Mouse (Mus musculus): Measurements from ENCODE around the gene Olfml2b. TPM values are rescaled to one million over a fixed set of nuclear protein-coding genes. Genes with fewer than 3 reads are reported as not detected.

Gene Olfml2b
- polyA plus RNA-seq (2014; fragmentation: Nextera tagmentation; extraction: Ambion mirVana), result 13.8 and 14.7 TPM in 2 replicates

GRCm38 (mm10) chr1:170644255-170645205 lies at the start of gene Olfml2b:
Gene Olfml2b, plus strand, starts transcription at chr1:170644532.
- ATAC-seq (ENCODE audit: insufficient number of reproducible peaks, low FRiP score, low TSS enrichment, low read depth), result peak; percentile 94
- Histone ChIP-seq H3K4me1 (ENCODE audit: control insufficient read depth, insufficient read depth, low read length) (peaks cover 2% of the 10 kb centered on the region; the same call in 1 of the 2 replicates), H3K9me3 (ENCODE audit: control insufficient read depth, low read length) (no peaks in the 10 kb centered on the region), H3K4me3 (ENCODE audit: low read depth, low read length) (peak within 1 kb of the TSS; percentile 47), H3K36me3 (ENCODE audit: control insufficient read depth, insufficient read depth, low read length) (no peaks in the 10 kb centered on the region), H3K4me2 (ENCODE audit: low read depth, severe bottlenecking) (peak within 1 kb of the TSS; percentile 79), H3K9ac (ENCODE audit: low read length) (peak within 1 kb of the TSS; percentile 77), H3K27ac (replicated peaks; ENCODE audit: low read depth, low read length) (no peak within 1 kb of the TSS), H3K27me3 (ENCODE audit: control insufficient read depth, insufficient read depth, low read length) (no peaks in the 10 kb centered on the region)
- DNase-seq (ENCODE audit: low spot score), result peak; percentile 83
- WGBS, result 15% methylated on average over 50 of the region's 51 CpGs

DNA sequence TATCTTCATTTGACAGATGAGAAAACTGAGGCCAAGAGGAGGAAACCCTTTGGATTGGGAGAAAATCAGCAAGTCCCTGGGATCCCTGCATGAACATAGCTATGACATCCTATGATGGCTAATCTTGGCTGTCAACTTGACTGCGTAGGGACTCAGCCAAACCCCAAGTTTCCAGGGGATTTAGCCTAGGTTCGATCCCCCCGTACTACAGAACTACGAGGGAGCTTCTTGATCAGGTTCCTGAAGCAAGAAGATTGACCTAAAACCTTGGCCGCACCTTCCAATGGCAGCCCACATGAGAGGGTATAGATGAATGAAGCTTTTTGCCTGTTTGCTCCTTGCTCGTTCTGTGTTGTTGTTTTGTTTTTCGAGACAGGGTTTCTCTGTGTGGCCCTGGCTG lies 49.8 kb upstream of the Olfml2b start:
- H3K9me3 ChIP-seq (ENCODE audit: control insufficient read depth, low read length), result no peaks in the 10 kb centered on the region
- H3K27ac ChIP-seq (replicated peaks; ENCODE audit: low read depth, low read length), result no peak overlapping the region
- no peaks in the 10 kb centered on the region for H3K36me3 ChIP-seq (ENCODE audit: control insufficient read depth, insufficient read depth, low read length)
- DNase-seq (ENCODE audit: low spot score) (no peak), ATAC-seq (ENCODE audit: insufficient number of reproducible peaks, low FRiP score, low TSS enrichment, low read depth) (no peak)
- no peaks in the 10 kb centered on the region for H3K4me1 ChIP-seq (ENCODE audit: control insufficient read depth, insufficient read depth, low read length)
- H3K9ac ChIP-seq (ENCODE audit: low read length), result no peak overlapping the region
- H3K27me3 ChIP-seq (ENCODE audit: control insufficient read depth, insufficient read depth, low read length), result no peaks in the 10 kb centered on the region
- 94% methylated on average over 7 of the region's 7 CpGs for WGBS
- no peak overlapping the region for H3K4me3 ChIP-seq (ENCODE audit: low read depth, low read length)
- no peak overlapping the region for H3K4me2 ChIP-seq (ENCODE audit: low read depth, severe bottlenecking)

DNA sequence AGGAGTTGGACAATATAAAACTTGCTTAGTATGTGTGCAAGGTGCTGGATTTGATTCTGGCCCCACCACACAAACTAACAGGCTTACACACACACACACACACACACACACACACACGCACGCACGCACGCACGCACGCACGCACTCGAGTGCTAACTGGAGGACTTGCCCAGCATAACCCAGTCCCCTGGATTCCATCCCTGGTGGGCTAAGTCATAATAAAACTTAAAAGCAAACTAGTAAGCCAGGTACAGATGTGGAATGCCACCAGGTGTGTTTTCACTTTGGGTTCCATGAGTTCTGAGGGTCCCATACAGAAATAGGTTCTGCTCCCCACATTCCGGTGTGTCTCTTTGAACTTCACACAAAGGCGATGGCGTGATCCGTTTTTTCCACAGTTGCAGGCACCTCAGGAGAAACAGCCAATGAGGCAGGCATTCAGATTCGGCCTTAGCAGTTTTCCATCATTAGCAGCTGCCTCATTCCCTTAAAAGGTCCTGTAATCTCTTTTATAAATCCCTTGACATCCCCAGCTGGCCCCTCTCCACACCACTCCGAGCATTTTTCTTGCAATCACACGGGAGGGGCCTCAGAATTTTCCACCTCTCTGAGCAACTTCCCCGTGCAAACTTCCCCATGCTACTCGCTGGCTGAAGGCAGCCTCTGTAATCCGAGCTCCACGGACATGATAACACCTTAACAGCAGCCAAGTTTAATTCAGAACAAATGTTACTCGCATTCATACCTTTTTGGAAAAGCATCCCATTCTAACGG lies 38.9 kb upstream of the Olfml2b start:
- WGBS, result 44% methylated on average over 21 of the region's 21 CpGs
- H3K9me3 ChIP-seq (ENCODE audit: control insufficient read depth, low read length), result no peaks in the 10 kb centered on the region
- peak; percentile 35 for DNase-seq (ENCODE audit: low spot score)
- peaks cover 4% of the 10 kb centered on the region; the same call in 1 of the 2 replicates for H3K4me1 ChIP-seq (ENCODE audit: control insufficient read depth, insufficient read depth, low read length)
- ATAC-seq (ENCODE audit: insufficient number of reproducible peaks, low FRiP score, low TSS enrichment, low read depth), result no peak
- H3K27ac ChIP-seq (replicated peaks; ENCODE audit: low read depth, low read length), result no peak overlapping the region; the same call in 1 of the 2 replicates
- H3K4me2 ChIP-seq (ENCODE audit: low read depth, severe bottlenecking), result no peak overlapping the region
- no peaks in the 10 kb centered on the region for H3K27me3 ChIP-seq (ENCODE audit: control insufficient read depth, insufficient read depth, low read length)
- H3K9ac ChIP-seq (ENCODE audit: low read length), result no peak overlapping the region
- H3K36me3 ChIP-seq (ENCODE audit: control insufficient read depth, insufficient read depth, low read length), result no peaks in the 10 kb centered on the region
- H3K4me3 ChIP-seq (ENCODE audit: low read depth, low read length), result no peak overlapping the region

DNA sequence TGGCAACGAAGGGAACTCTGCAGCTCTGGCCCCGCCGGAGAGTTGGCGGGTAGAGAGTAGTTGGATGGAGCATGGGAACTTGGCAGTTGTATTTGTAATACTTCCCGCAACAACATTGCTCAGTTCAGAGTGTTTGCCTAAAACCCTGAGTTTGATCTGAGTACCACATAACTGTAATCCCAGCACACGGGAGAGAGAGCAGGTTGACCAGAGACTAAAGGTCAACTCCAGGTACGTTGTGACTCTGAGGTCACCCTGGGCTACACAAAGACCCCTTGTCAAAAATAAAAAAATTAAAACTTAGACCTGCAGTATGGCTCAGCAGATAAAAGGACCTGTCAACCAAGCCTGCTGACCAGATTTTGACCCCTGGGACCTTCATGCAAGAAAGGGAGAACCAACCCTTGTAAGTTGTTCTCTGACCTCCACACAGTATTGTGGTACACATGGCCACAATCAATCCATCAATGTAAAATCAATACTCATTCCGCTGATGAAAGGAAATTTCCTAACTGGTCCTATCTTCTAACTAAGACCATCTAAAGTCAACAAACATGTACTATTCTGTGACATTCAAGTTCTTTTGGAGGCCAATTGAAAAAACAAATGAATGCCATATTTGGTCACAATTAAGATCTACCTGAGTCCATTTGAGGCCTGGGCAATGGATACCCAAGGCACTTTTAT lies 37.0 kb upstream of the Olfml2b start:
- no peak for ATAC-seq (ENCODE audit: insufficient number of reproducible peaks, low FRiP score, low TSS enrichment, low read depth)

GRCm38 (mm10) chr1:170608461-170609071 lies 35.8 kb upstream of the Olfml2b start:
- no peaks in the 10 kb centered on the region for H3K9me3 ChIP-seq (ENCODE audit: control insufficient read depth, low read length)
- H3K27ac ChIP-seq (replicated peaks; ENCODE audit: low read depth, low read length), result no peak overlapping the region
- peaks cover 4% of the 10 kb centered on the region; the same call in 1 of the 2 replicates for H3K4me1 ChIP-seq (ENCODE audit: control insufficient read depth, insufficient read depth, low read length)
- H3K4me2 ChIP-seq (ENCODE audit: low read depth, severe bottlenecking), result no peak overlapping the region
- WGBS, result 90% methylated on average over 3 of the region's 3 CpGs
- H3K4me3 ChIP-seq (ENCODE audit: low read depth, low read length), result no peak overlapping the region
- no peaks in the 10 kb centered on the region for H3K27me3 ChIP-seq (ENCODE audit: control insufficient read depth, insufficient read depth, low read length)
- no peak for ATAC-seq (ENCODE audit: insufficient number of reproducible peaks, low FRiP score, low TSS enrichment, low read depth)
- no peak for DNase-seq (ENCODE audit: low spot score)
- no peak overlapping the region for H3K9ac ChIP-seq (ENCODE audit: low read length)
- H3K36me3 ChIP-seq (ENCODE audit: control insufficient read depth, insufficient read depth, low read length), result no peaks in the 10 kb centered on the region

More for the DNA sequence above, 37.0 kb upstream of the Olfml2b start:
- Histone ChIP-seq H3K4me1 (ENCODE audit: control insufficient read depth, insufficient read depth, low read length) (peaks cover 4% of the 10 kb centered on the region; the same call in 1 of the 2 replicates), H3K9me3 (ENCODE audit: control insufficient read depth, low read length) (no peaks in the 10 kb centered on the region), H3K9ac (ENCODE audit: low read length) (no peak overlapping the region), H3K36me3 (ENCODE audit: control insufficient read depth, insufficient read depth, low read length) (no peaks in the 10 kb centered on the region), H3K27me3 (ENCODE audit: control insufficient read depth, insufficient read depth, low read length) (no peaks in the 10 kb centered on the region), H3K4me2 (ENCODE audit: low read depth, severe bottlenecking) (no peak overlapping the region), H3K4me3 (ENCODE audit: low read depth, low read length) (no peak overlapping the region), H3K27ac (replicated peaks; ENCODE audit: low read depth, low read length) (no peak overlapping the region)
- 94% methylated on average over 8 of the region's 8 CpGs for WGBS
- DNase-seq (ENCODE audit: low spot score), result no peak

DNA sequence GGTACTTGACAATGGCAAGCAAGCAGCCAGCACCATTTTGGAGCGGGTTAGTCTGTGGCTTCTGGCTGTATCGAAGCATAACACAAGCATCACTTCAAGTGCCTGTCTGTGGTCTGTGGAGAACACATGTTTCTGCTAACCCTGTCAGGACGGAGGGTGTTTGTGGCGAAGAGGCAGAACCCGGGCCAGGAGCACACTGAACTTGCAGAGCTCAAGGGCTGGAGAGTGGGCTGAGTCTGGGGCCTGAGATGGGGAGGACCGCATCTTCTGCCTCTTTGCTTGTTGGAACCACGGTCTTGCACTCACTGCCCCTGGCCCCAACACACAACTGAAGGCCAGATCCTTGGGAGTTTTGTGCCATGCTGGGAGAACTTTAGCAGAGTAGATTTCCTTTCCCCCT lies 34.5 kb upstream of the Olfml2b start:
- Histone ChIP-seq H3K9me3 (ENCODE audit: control insufficient read depth, low read length) (no peaks in the 10 kb centered on the region), H3K9ac (ENCODE audit: low read length) (no peak overlapping the region), H3K36me3 (ENCODE audit: control insufficient read depth, insufficient read depth, low read length) (no peaks in the 10 kb centered on the region), H3K4me1 (ENCODE audit: control insufficient read depth, insufficient read depth, low read length) (peaks cover 3% of the 10 kb centered on the region; the same call in 1 of the 2 replicates), H3K27me3 (ENCODE audit: control insufficient read depth, insufficient read depth, low read length) (no peaks in the 10 kb centered on the region), H3K4me3 (ENCODE audit: low read depth, low read length) (no peak overlapping the region), H3K4me2 (ENCODE audit: low read depth, severe bottlenecking) (no peak overlapping the region), H3K27ac (replicated peaks; ENCODE audit: low read depth, low read length) (no peak overlapping the region)
- ATAC-seq (ENCODE audit: insufficient number of reproducible peaks, low FRiP score, low TSS enrichment, low read depth) (no peak), DNase-seq (ENCODE audit: low spot score) (peak; percentile 30)
- WGBS, result 71% methylated on average over 7 of the region's 7 CpGs

DNA sequence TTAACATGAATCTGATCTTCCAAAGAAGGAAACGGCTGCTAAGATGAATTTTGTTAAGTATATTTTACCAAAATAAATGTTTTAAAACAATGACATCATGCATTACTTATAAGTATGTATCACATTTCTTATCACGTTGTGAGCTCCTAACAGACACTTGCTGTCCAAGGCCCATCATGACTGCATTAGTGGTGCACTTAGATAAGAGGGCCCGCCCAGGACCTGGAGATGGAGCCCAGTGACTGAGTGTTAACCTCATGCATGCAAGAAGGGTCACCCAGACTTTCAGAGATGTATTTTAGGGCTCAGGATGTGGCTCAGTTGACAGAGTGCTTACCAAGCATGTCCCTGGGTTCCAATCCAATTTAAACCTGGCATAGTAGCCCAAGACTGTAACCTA lies 34.0 kb upstream of the Olfml2b start:
- H3K27ac ChIP-seq (replicated peaks; ENCODE audit: low read depth, low read length), result no peak overlapping the region
- no peaks in the 10 kb centered on the region for H3K4me1 ChIP-seq (ENCODE audit: control insufficient read depth, insufficient read depth, low read length)
- no peak overlapping the region for H3K4me2 ChIP-seq (ENCODE audit: low read depth, severe bottlenecking)
- H3K36me3 ChIP-seq (ENCODE audit: control insufficient read depth, insufficient read depth, low read length), result no peaks in the 10 kb centered on the region
- DNase-seq (ENCODE audit: low spot score) (no peak), ATAC-seq (ENCODE audit: insufficient number of reproducible peaks, low FRiP score, low TSS enrichment, low read depth) (no peak)
- no peaks in the 10 kb centered on the region for H3K9me3 ChIP-seq (ENCODE audit: control insufficient read depth, low read length)
- no peak overlapping the region for H3K4me3 ChIP-seq (ENCODE audit: low read depth, low read length)
- 82% methylated on average over 3 of the region's 3 CpGs for WGBS
- no peaks in the 10 kb centered on the region for H3K27me3 ChIP-seq (ENCODE audit: control insufficient read depth, insufficient read depth, low read length)
- no peak overlapping the region for H3K9ac ChIP-seq (ENCODE audit: low read length)

Data from limb, embryonic 11.5 days (tissue).